Mouse (Mus musculus) stomach, embryonic 14.5 days (tissue): ENCODE results near the gene Gm10160. TPM values are rescaled to one million over a fixed set of nuclear protein-coding genes. Genes with fewer than 3 reads are reported as not detected.
"Not testable (repeated sequence)": the region's sequence is repeated elsewhere in the genome, so short reads cannot be mapped to it uniquely, and the experiment has no call there.

ENCODE experiments used
- ATAC-seq: fragments of 200-750 bp; cut with Nextera tagmentation; 2 replicates; pipeline ENCODE4 v1.8.0; 2017; ENCODE audit warnings: low read depth, moderate TSS enrichment; ENCODE audit not compliant: insufficient number of reproducible peaks, insufficient read depth, low FRiP score
- H3K27ac ChIP-seq: fragments of 300-500 bp; sonication (generic); 2 replicates; pipeline ENCODE4 v1.5.1; 2014; ENCODE audit warnings: mild to moderate bottlenecking, low read length, moderate library complexity, mixed read lengths
- H3K27me3 ChIP-seq: fragments of 300-500 bp; sonication (generic); 2 replicates; pipeline ENCODE4 v1.6.1; 2014; ENCODE audit warnings: low read length, control low read depth, mixed read lengths; ENCODE audit not compliant: control insufficient read depth, insufficient read depth
- H3K36me3 ChIP-seq: fragments of 300-500 bp; sonication (generic); 2 replicates; pipeline ENCODE4 v1.6.1; 2014; ENCODE audit warnings: mild to moderate bottlenecking, control low read depth, low read length, moderate library complexity, mixed read lengths; ENCODE audit not compliant: control insufficient read depth, insufficient read depth
- H3K4me1 ChIP-seq: fragments of 300-500 bp; sonication (generic); 2 replicates; pipeline ENCODE4 v1.6.1; 2014; ENCODE audit warnings: low read length, control low read depth, mixed read lengths; ENCODE audit not compliant: control insufficient read depth, insufficient read depth
- H3K4me2 ChIP-seq: fragments of 300-500 bp; sonication (generic); replicated peaks from 2 replicates; pipeline ENCODE4 v1.6.1; 2014; ENCODE audit warnings: low read depth, low read length, control low read depth
- H3K4me3 ChIP-seq: fragments of 300-500 bp; sonication (generic); 2 replicates; pipeline ENCODE4 v1.5.1; 2014; ENCODE audit warnings: low read depth, low read length, control low read depth
- H3K9ac ChIP-seq: fragments of 300-500 bp; sonication (generic); replicated peaks from 2 replicates; pipeline ENCODE4 v1.6.1; 2014; ENCODE audit warnings: low read depth, mild to moderate bottlenecking, control low read depth, low read length, moderate library complexity, mixed read lengths
- H3K9me3 ChIP-seq: fragments of 300-500 bp; sonication (generic); 2 replicates; pipeline ENCODE4 v1.6.1; 2016; ENCODE audit warnings: low read depth, low read length, control low read depth; ENCODE audit not compliant: control insufficient read depth
- WGBS: fragments of 180-500 bp; shearing (Covaris S2); extraction: QIAGEN DNeasy Blood & Tissue Kit; methylation state at CpG from one replicate; pipeline ENCODE4 v1.1.7; 2014; 5-methylcytosine and 5-hydroxymethylcytosine counted together
- polyA plus RNA-seq: library from polyadenylated mRNA; unstranded; fragments of >200 nt; fragmentation: Nextera tagmentation; extraction: Ambion mirVana; gene quantifications from 2 replicates; pipeline ENCODE4 v1.2.1, GENCODE M21; 2014

Gm10160 gene
- polyA plus RNA-seq, 1 experiment from 2014 or later: not detected

DNA sequence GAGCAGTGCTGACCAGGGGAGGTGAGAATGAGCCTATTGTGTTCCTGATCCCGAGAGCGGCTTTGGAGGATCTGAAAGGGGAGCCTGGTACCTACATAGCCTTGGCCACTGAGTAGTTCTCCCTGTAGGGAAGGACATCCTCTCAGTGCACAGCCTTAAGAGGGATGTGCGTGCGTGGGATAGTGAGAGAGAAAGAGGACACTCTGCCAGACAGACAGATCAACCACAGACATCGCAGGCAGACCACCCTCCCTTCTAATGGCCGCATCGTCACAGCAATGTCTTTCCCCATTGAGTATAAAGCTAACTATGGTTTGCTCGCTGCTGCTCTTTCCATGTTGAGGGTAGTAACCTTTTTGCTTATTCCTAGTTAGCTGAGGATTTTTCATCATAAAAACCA lies 11.7 kb downstream of the Gm10160 start:
- no peaks in the 10 kb centered on the region for H3K36me3 ChIP-seq
- no peak overlapping the region for H3K27ac ChIP-seq
- no peak for ATAC-seq
- WGBS: 80% methylated on average over 8 of the region's 8 CpGs
- no peaks in the 10 kb centered on the region for H3K27me3 ChIP-seq
- no peak overlapping the region for H3K4me3 ChIP-seq
- no peak overlapping the region for H3K9ac ChIP-seq
- no peaks in the 10 kb centered on the region for H3K4me1 ChIP-seq
- H3K4me2 ChIP-seq: no peak overlapping the region
- H3K9me3 ChIP-seq: no peaks in the 10 kb centered on the region

DNA sequence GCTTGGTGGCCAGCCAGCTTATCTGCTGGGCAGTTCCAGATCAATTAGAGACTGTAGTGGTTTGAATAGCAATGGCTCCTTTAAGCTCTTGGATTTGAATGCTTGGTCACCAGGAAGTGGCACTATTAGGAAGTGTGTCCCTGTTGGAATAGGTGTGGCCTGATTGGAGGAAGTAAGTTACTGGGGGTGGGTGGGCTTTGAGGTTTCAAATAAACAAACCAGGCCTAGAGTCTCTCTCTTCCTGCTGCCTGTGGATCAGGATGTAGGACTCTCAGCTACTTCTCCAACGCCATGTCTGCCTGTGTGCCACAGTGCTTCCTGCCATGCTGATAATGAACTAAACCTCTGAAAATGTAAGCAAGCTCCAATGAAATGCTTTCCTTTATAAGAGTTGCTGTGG lies 12.6 kb downstream of the Gm10160 start:
- H3K4me1 ChIP-seq: no peaks in the 10 kb centered on the region
- H3K4me2 ChIP-seq: no peak overlapping the region
- no peaks in the 10 kb centered on the region for H3K27me3 ChIP-seq
- no peaks in the 10 kb centered on the region for H3K36me3 ChIP-seq
- no peak for ATAC-seq
- WGBS: 62% methylated on average over 1 of the region's 1 CpGs
- no peak overlapping the region for H3K4me3 ChIP-seq
- H3K9me3 ChIP-seq: no peaks in the 10 kb centered on the region
- no peak overlapping the region for H3K27ac ChIP-seq
- H3K9ac ChIP-seq: no peak overlapping the region

DNA sequence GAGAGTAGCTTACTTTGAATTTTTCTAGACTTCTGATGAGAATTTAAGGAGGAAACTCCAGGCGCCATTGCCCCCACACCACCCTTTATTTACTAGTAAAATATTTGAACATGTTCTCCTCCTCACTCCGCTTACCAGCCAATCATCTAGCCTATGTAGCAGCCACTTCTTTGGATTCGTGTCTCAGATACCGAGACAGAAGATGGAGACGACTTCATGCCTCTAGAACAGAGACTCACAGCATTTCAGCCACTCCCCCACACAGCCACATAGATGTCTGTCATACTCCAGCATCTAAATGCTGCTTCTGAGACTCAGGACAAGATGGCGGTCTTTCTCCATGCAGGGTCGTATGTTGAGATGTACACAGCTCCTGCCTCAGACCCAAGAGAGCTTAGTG lies 13.5 kb downstream of the Gm10160 start:
- Histone ChIP-seq H3K27me3 (no peaks in the 10 kb centered on the region), H3K27ac (no peak overlapping the region), H3K9me3 (no peaks in the 10 kb centered on the region), H3K9ac (no peak overlapping the region), H3K4me2 (no peak overlapping the region), H3K4me3 (no peak overlapping the region), H3K4me1 (no peaks in the 10 kb centered on the region), H3K36me3 (no peaks in the 10 kb centered on the region)
- no peak for ATAC-seq
- WGBS: 79% methylated on average over 7 of the region's 7 CpGs

DNA sequence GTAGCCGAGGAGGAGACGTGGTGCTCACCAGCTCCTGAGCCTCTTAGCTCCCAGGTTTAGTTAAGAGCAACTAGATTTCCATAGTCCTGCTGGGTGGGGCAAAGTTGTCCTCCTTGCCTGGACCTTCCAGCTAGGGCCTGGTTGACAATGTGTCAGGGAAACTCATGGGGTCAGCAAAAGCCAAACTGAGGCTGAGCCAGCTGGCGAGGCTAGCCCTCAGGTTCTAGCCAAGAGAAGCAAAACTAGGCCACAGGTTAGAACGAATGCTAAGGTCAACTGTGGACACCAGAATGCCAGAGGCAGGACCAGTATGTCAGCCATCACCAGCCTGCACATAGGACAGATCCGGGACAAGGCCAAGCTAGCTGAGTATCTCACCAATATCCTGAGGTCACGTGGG lies 14.2 kb downstream of the Gm10160 start:
- ATAC-seq: no peak
- Histone ChIP-seq H3K36me3 (no peaks in the 10 kb centered on the region), H3K27ac (no peak overlapping the region), H3K9me3 (no peaks in the 10 kb centered on the region), H3K9ac (no peak overlapping the region), H3K4me3 (no peak overlapping the region), H3K4me1 (no peaks in the 10 kb centered on the region), H3K4me2 (no peak overlapping the region), H3K27me3 (no peaks in the 10 kb centered on the region)
- WGBS: 83% methylated on average over 6 of the region's 6 CpGs

DNA sequence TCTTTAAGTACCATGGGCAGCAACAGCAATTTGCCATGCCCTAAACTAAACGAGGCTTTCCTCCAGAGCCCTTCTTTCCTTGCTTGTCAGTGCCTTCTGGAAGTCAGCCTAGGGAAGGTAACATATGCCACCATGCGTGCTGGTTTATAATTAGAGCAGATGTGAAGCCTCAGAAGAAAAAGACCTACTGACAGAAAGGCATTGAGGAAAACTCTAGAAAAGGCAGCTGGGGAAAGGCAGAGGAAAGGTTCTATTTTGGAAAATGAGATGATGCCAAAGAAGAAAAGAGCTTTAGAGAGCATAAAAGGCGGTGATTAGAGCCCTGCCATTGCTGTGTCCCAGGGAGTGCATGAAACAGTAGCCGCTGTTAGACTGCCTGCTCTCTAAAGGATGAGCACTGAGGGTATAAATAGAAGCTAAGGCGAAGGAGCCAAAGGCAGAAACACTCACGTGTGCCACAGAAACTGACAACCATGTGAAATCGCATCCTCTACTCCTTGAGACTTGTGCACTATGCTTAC lies 14.9 kb downstream of the Gm10160 start:
- Histone ChIP-seq H3K4me3 (no peak overlapping the region), H3K4me2 (no peak overlapping the region), H3K36me3 (no peaks in the 10 kb centered on the region), H3K9ac (no peak overlapping the region), H3K27me3 (no peaks in the 10 kb centered on the region), H3K9me3 (no peaks in the 10 kb centered on the region), H3K27ac (no peak overlapping the region), H3K4me1 (no peaks in the 10 kb centered on the region)
- WGBS: 52% methylated on average over 7 of the region's 7 CpGs
- no peak for ATAC-seq

DNA sequence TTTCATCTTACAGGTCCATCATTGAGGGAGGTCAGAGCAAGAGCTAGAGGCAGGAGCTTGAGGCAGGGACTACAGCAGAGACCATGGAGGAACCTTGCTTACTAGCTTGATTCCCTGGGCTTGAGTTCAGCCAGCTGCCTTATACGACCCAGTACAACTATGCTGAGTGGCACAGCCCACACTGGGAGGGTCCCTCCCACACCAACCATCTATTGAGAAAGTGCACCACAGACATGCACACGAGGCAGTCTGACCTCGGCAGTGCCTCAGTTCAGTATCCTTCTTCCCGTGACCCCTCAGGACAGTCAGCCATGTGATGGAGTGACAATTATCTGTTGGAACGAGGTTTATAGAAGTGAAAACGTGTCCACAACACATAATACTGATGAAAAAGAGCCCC lies 15.8 kb downstream of the Gm10160 start:
- no peak for ATAC-seq
- no peaks in the 10 kb centered on the region for H3K9me3 ChIP-seq
- WGBS: 52% methylated on average over 6 of the region's 6 CpGs
- H3K9ac ChIP-seq: no peak overlapping the region
- no peaks in the 10 kb centered on the region for H3K4me1 ChIP-seq
- no peak overlapping the region for H3K4me2 ChIP-seq
- H3K36me3 ChIP-seq: no peaks in the 10 kb centered on the region
- H3K4me3 ChIP-seq: no peak overlapping the region
- no peaks in the 10 kb centered on the region for H3K27me3 ChIP-seq
- no peak overlapping the region for H3K27ac ChIP-seq

DNA sequence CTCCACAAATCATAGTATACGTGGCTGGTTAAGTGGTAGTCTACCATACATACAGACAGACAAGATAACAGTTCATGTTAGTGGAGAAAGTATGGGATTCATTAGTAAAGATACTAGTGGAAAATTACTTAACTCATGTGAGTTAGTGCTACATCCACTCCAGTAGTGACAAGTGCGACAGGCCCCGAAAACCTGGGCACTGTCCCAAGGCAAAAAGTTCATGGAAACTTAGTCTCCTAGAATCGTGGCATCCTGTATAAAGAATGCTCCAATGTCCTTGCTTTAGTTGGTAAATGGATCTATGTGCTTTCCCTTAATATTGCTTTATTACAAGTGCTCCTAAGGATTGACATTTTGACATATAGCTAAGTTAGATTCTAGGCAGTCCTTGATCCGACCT lies 17.8 kb downstream of the Gm10160 start:
- not testable (repeated sequence) for H3K27ac ChIP-seq, H3K4me1 ChIP-seq, H3K36me3 ChIP-seq, H3K4me3 ChIP-seq, H3K9me3 ChIP-seq, H3K9ac ChIP-seq, H3K4me2 ChIP-seq, H3K27me3 ChIP-seq, ATAC-seq
- WGBS: 87% methylated on average over 5 of the region's 5 CpGs

DNA sequence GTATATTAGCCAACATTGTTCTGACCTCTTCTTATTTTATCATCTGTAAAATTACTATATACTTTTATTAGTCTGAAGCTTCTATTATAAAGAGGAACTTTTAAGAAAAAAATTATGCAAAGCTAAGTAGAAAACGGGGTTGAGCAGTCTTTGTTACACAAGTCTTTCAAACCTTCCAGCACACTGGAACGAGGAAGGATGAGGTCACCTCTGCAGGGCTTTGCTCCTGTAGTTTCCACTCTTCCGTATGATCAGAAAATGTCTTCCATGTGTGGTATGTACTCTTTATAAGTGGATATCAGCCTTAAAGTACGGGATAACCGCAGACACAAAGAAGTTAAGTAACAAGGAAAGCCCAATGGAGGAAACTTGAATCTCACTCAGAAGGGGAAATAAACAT lies 20.2 kb downstream of the Gm10160 start:
- Histone ChIP-seq H3K36me3 (no peaks in the 10 kb centered on the region), H3K27ac (no peak overlapping the region), H3K9ac (no peak overlapping the region), H3K27me3 (no peaks in the 10 kb centered on the region), H3K4me3 (no peak overlapping the region), H3K9me3 (no peaks in the 10 kb centered on the region), H3K4me1 (no peaks in the 10 kb centered on the region), H3K4me2 (no peak overlapping the region)
- 88% methylated on average over 5 of the region's 5 CpGs for WGBS
- ATAC-seq: no peak

DNA sequence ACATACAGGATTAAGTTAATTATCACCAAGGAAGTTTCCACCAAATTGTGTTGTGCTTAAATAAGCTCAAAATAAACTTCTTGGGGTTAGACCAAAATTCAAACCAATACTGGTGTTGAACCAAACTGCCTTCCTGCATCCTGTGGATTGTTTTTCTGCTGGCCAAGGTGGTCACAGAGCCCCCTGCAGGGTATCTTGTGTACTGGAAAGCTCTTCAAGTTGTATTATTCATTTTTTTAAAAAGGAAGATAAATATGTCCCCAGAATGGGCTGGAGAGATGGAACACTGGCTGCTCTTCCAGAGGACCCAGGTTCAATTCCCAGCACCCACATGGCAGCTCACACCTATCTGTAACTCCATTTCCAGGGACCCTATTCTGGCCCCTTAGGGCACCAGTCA lies 20.7 kb downstream of the Gm10160 start:
- no peak for ATAC-seq
- Histone ChIP-seq H3K27ac (no peak overlapping the region), H3K4me1 (no peaks in the 10 kb centered on the region), H3K4me3 (no peak overlapping the region), H3K9me3 (no peaks in the 10 kb centered on the region), H3K27me3 (no peaks in the 10 kb centered on the region), H3K4me2 (no peak overlapping the region), H3K9ac (no peak overlapping the region), H3K36me3 (no peaks in the 10 kb centered on the region)
